Comparison of ENCODE assay signal across 18 mouse cellular contexts in genomic region chr12:104822151-104822550, GRCm38 (mm10). TPM values are rescaled to one million over a fixed set of nuclear protein-coding genes. Genes with fewer than 3 reads are reported as not detected.
A peak's percentile ranks its signal among the peaks of the same experiment; 100 is the strongest.
DNase-seq lines count a peak whose midpoint lies in the region.
"Had no signal": no experiment of that assay in that cellular context is flagged by ENCODE, and none has a peak within 500 bp of the region (broad histone marks: within the 10 kb centered on the region; RNA-seq: fewer than 3 reads in every experiment).

No protein-coding gene starts in this region.

- peaks cover 67% of the 10 kb centered on the region for H3K4me1 ChIP-seq in heart, embryonic 10.5 days

- H3K27ac ChIP-seq in heart, embryonic 10.5 days: peak overlapping the region; percentile 37; the same call in 1 of the 2 replicates
- H3K27ac ChIP-seq: embryonic facial prominence, embryonic 15.5 days; forebrain, embryonic 15.5 days; heart, embryonic 15.5 days; hindbrain, embryonic 12.5 days had no signal

- H3K9me3 ChIP-seq in heart, embryonic 10.5 days: no peaks in the 10 kb centered on the region
- H3K9me3 ChIP-seq: embryonic facial prominence, embryonic 15.5 days; forebrain, embryonic 15.5 days; heart, embryonic 15.5 days had no signal

- no peaks in the 10 kb centered on the region for H3K36me3 ChIP-seq in heart, embryonic 10.5 days
- H3K36me3 ChIP-seq: embryonic facial prominence, embryonic 15.5 days; forebrain, embryonic 15.5 days; heart, embryonic 15.5 days; hindbrain, embryonic 12.5 days had no signal

- WGBS in heart, embryonic 10.5 days: 72% methylated on average over 8 of the region's 8 CpGs

- no peak overlapping the region for H3K4me3 ChIP-seq in heart, embryonic 10.5 days
- H3K4me3 ChIP-seq: embryonic facial prominence, embryonic 15.5 days; forebrain, embryonic 15.5 days; heart, embryonic 15.5 days; hindbrain, embryonic 12.5 days had no signal

- intact Hi-C loops in heart, postnatal 10 days (cut with DNase I): no loop called here

- no peaks in the 10 kb centered on the region for H3K27me3 ChIP-seq in heart, embryonic 10.5 days (ENCODE audit: insufficient read depth, poor library complexity, severe bottlenecking)
- H3K27me3 ChIP-seq: embryonic facial prominence, embryonic 15.5 days; forebrain, embryonic 15.5 days; heart, embryonic 15.5 days had no signal

- DNase-seq in heart, embryonic 10.5 days (ENCODE audit: low spot score): no peak
- no peak for DNase-seq in heart, postnatal 10 days
- peak; percentile 42 for DNase-seq in hindlimb bud, embryonic 11.5 days (ENCODE audit: extremely low spot score, low read depth, low spot score)
- peak; percentile 91 for DNase-seq in kidney, adult 9 months
- DNase-seq in kidney, postnatal 36 days: peak; percentile 77 to 88
- no peak for DNase-seq in c-Kit-positive CD71-positive TER-119-positive erythroid progenitor cells, embryonic 14.5 days (ENCODE audit: low spot score)
- DNase-seq in T-cell, adult 2 months (ENCODE audit: low spot score): no peak
- DNase-seq: B cell, adult 2 months; cerebellum, adult 9-11 months; heart, adult 18-20 months; layer of hippocampus, adult 9-11 months; liver; lung, postnatal 10 days; right cerebral cortex, postnatal 14 days had no signal

RNA-seq across cellular contexts. Expression of gene Clmn, which starts 42.7 kb away (rescaled TPM):
- 1.1 and 2.1 TPM in 2 replicates for polyA plus RNA-seq in heart, embryonic 10.5 days (2016; fragmentation: Nextera tagmentation; extraction: Ambion mirVana)
- 1 to 10 TPM; 1.5 to 1.8 TPM for total RNA-seq in heart, postnatal 10 days (2021)

Comparison
In these comparisons a context has a peak if more than half of its experiments do, and no peak if none do; other contexts are left out.
1. DNase-seq: peak in hindlimb bud, embryonic 11.5 days (single experiment), kidney, adult 9 months (single experiment) and kidney, postnatal 36 days (2 of 2); none in heart, embryonic 10.5 days (single experiment), heart, postnatal 10 days (0 of 2), c-Kit-positive CD71-positive TER-119-positive erythroid progenitor cells, embryonic 14.5 days (single experiment) and T-cell, adult 2 months (single experiment).